Mouse (Mus musculus) liver, embryonic 18 days (tissue): Measurements from ENCODE around the gene Prkra. TPM values are rescaled to one million over a fixed set of nuclear protein-coding genes. Genes with fewer than 3 reads are reported as not detected.

Experiments used
- polyA plus RNA-seq: library from polyadenylated mRNA; depleted of rRNA; stranded (reverse); fragments of >200 nt; gene quantifications from 2 replicates; pipeline ENCODE4 v1.2.3, GENCODE M21; 2012; rRNA removed

Gene Prkra
- 8.7 and 10.1 TPM in 2 replicates for polyA plus RNA-seq

GRCm38 (mm10) chr2:76647883-76648570 lies at the start of gene Prkra, which contains the start of gene Pjvk:
Prkra (minus strand) TSS chr2:76648015.
Pjvk (plus strand) TSS chr2:76648476.

DNA sequence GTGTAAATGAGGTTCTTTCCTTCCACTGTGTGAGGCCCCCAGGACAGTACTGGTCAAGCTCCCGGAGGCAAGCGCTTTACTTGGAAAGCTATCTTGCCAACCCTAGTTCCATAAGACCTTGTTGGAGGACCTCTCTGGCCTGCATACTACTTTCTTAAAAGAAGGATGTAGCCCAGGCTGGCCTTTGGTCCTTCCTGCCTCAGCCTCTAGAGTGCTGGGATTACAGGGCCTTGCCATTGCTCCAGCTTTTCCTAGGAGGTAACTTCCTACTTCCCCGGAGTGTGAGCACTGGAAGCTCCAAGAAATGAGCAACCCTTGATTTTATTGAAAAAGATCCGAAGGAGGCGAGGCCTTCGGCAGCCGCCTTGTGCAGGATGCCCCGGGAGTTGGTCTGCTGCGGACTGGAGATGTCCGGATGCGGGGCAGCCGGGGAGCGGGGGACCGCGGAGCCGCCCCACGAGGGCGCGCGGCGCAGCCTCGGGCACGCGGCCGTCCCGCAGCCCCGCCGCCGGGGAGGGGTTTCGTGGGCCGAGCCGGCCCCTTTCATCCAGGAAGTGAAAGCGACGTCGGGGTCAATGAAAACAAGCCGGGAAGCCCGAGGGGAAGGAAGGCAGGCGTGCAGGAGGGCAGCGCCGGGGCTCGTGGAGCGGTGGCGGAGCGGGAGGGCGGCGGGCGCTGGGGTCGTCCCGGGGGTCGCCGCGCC lies 27.1 kb upstream of the Prkra start, which contains the start of gene Plekha3:
Gene Plekha3, plus strand, starts transcription at position 557 of the 703 bp plus-strand sequence.

GRCm38 (mm10) chr2:76672966-76673392 lies 25.2 kb upstream of the Prkra start, which contains the start of gene Fkbp7:
Fkbp7 (minus strand) TSS chr2:76673116.

Other genes with a start within 250 kb of the Prkra start
- 0.12 and 0.23 TPM in 2 replicates for gene Osbpl6, start 241.5 kb downstream of the Prkra start, polyA plus RNA-seq
- gene Pjvk, start 461 bp upstream of the Prkra start, polyA plus RNA-seq, result 0.05 TPM in 2 replicates
- 3.9 and 4.6 TPM in 2 replicates for gene Fkbp7, start 25.1 kb upstream of the Prkra start, polyA plus RNA-seq
- 5.3 TPM in 2 replicates for gene Plekha3, start 27.3 kb upstream of the Prkra start, polyA plus RNA-seq